Mouse (Mus musculus) layer of hippocampus, postnatal 14 days (tissue): ENCODE measurements around the gene Tbc1d30. TPM values are rescaled to one million over a fixed set of nuclear protein-coding genes. Genes with fewer than 3 reads are reported as not detected.

Source experiments
- DNase-seq, 2 experiments: peaks; one replicate each; pipeline ENCODE4 v3.0.0; 2021 to 2022; ENCODE audit warnings: low spot score in 2 of 2, mixed read lengths in 1 of 2
- total RNA-seq, 2 experiments: library from RNA; stranded (reverse); gene quantifications; 2 replicates each; pipeline ENCODE4 v1.2.3; 2021

Gene Tbc1d30
- total RNA-seq, 2 experiments from 2014 or later = 34.9 to 36.9 TPM

DNA sequence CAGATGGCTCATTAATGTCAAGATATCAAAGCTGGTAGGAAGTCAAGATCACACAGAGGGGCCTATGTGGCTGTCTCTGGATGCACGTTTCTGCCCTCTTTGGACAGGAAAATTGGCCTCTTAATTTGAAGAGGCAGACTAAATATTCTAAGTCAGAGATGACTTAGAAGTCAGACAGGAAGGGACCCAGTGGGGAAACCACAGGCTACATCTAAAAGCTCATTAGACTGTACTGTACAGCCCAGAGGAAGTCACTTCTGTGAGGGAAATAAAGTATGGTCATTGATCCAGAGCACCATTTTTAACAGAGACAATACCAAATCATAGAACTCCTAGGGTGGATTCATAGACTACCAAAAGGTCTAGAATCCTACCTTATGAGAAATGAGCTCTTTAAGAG is 76.1 kb downstream of the Tbc1d30 start:
- DNase-seq = no peak

DNA sequence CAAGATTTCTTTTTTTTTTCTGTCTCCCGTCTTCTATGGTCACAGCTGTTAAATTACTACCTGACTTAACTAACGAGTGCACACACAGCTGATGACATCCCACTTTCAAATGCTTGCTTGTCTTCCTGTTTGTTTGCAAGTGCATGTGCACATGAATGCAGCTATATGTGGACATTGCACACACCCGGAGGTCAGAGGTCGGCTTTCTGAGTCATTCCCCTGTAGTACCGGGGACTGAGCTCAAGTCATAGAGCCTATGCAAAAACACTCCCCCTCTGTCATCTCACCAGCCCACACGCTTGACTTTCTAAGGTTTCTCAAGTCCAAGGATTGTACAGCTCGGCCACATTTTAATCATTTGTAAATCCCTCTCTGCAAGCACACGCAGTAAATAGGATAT is 80.1 kb downstream of the Tbc1d30 start:
- DNase-seq = no peak

DNA sequence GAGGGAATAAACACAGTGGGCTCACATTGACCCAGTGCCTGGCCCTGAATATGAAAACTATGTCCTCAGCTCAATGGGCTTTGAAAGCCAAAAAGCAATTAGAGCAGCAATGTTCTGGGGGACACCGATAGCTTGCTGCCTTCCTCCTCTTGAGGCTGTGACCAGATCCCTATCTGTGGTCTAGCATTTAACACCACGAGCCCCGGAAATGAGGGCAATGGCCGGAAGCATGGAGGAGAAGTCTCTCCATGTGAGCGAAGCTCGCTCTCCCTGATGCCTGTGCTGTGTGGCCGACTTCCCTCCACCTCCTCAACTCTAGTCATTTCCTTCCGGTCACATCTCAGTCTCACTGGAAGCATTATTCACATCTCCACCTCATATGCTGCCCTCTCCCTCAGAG is 82.3 kb downstream of the Tbc1d30 start:
- no peak for DNase-seq

- DNase-seq = no peak
Observed at GRCm38 (mm10) chr10:121264204-121264575, 86.9 kb downstream of the Tbc1d30 start.

DNA sequence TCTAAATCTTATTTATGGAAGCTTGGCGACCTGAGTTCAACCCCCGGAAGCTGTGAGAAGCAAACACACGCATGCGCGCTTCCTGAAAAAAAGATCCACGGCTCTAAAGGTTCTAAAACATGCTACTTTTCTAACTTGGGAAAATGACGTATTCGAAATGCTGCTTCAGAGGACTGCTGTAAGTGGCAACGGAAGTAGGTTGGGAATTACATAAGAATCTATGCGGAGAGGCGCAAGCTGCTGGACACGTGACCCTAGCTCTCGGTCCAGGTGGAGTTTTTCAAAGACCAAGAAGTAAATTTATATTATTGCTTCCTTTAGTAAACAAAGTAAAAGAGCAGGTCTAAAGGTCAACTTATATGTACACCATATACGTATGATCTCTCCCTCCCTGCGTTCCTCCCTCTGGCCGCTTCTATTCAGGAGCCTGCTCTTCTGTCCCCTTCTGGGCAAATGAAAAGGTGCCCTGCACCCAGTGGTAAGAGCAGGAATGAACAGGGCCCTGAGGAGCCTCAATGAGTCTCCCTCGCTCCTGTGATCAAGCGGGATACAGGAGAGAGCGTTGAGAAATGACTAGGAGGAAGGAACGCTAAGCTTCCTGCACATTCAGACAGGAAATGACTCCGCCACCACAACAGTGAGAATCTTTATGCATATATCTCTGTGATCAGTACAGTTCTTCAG is 87.4 kb downstream of the Tbc1d30 start:
- DNase-seq = no peak

- no peak for DNase-seq
Observed at GRCm38 (mm10) chr10:121262206-121262605, 88.9 kb downstream of the Tbc1d30 start.

DNA sequence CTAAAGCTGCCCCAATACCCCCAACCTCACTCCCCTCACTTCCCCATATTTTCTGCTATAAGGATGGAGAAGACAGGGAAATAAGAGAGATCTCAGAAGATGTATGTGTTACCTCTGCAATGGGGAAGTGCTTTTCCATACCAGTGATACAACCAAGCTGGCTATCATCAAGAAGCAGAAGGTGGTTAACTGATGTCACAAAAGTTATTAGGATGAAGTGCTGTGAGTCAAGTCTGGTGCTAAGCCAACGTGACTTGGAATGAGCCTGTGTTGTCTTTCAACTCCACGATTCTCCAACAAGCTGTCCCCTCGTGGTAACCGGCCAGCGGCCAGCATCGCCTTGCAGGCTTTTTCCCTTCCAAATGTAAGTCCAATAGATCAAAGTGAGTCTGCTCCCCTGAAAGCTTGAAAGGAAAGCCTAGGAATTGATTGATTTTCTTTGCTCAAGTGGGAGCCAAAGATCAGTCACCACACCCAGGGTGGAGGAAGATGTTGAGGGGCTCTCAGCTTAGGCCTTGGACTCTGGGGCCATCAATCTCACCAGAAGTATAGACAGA is 90.0 kb downstream of the Tbc1d30 start:
- DNase-seq = no peak

- DNase-seq = peak; percentile 64 to 75
Observed at GRCm38 (mm10) chr10:121256115-121256825, 94.8 kb downstream of the Tbc1d30 start.

DNA sequence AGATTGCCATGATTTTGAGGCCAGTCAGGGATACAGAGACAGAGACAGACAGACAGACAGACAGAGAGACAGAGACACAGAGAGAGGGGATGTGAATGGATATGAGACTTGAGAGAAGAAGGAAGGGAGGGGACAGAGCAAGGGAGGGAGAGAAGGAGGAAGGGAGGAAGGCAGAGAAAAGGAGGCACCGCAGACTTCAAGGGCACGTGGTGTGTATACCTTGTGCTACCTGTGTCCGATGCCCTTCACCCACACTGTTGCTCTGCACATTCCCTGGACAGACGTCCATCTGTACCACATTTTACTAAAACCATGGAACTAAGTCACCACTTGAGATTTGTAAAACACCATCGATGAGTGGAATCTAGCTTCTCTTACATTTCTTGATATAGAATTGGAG is 95.6 kb downstream of the Tbc1d30 start:
- no peak for DNase-seq

DNA sequence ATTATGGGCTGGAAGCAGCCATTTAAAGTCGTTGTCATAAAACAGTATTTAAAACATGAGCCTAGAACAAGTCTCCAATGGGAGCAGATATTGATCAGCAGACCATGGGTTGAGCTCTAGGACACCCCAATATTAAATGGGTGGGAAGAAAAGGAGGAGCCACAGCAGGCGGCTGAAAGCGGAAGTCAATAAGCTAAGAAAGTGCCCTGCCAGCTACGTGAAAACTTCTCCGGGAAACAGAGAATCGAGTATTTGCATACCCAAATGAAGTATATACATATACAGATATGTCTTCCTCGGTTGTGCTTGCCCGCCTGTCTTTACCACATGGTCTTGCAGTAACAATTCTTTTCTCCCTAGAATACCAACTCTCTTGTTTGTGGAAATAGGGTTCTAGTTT is 96.7 kb downstream of the Tbc1d30 start:
- no peak for DNase-seq

GRCm38 (mm10) chr10:121252781-121253180 is 98.3 kb downstream of the Tbc1d30 start:
- DNase-seq = no peak

- DNase-seq = no peak
Observed at GRCm38 (mm10) chr10:121251191-121251590, 99.9 kb downstream of the Tbc1d30 start.

GRCm38 (mm10) chr10:121249820-121250219 is 101.3 kb downstream of the Tbc1d30 start:
- no peak for DNase-seq

- no peak for DNase-seq
Observed at GRCm38 (mm10) chr10:121247545-121247944, 103.5 kb downstream of the Tbc1d30 start.

- DNase-seq = no peak
Observed at GRCm38 (mm10) chr10:121246971-121247370, 104.1 kb downstream of the Tbc1d30 start.

DNA sequence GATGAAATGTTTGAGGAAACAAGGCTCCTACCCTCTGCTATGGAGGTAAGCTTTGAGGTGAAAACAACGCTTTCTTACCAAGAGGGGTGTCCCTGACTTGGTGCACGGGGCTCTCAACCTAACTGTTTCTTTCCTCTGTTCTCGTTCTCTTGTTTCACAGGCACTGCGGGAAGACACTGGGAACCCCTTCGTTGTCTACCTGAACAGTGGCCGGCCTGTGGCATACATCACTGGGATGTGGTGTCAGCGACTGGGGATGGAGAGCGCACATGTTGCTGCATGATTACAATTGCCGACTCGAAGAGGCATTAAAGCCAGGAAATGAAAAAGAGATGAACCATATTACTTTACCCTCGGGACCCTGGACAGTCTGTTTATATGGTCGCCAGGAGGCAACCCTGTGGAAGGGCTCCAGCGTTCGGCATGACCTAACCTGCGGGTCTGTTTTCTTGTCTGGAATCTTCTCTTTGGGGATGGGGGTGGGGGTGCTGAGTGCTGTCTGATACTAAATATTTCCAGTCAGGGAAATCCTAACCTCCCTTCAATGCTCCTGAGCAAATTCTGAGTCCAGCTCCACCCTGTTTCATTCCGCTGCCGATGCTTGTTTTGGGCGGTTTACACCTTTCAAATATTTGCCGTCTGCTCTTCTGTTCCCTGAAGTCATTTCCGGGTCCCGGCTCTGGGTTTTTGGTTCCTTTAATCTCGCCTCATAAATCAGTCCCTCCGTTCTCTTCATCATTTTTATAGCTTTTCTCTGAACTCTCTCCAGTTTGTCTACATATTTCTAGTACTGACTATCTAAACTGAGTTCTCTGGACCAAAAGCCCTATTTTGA is 107.5 kb downstream of the Tbc1d30 start:
- no peak for DNase-seq

GRCm38 (mm10) chr10:121242596-121242995 is 108.5 kb downstream of the Tbc1d30 start:
- no peak for DNase-seq

GRCm38 (mm10) chr10:121239065-121239464 is 112.0 kb downstream of the Tbc1d30 start:
- no peak for DNase-seq

GRCm38 (mm10) chr10:121238551-121238950 is 112.5 kb downstream of the Tbc1d30 start:
- DNase-seq = no peak

DNA sequence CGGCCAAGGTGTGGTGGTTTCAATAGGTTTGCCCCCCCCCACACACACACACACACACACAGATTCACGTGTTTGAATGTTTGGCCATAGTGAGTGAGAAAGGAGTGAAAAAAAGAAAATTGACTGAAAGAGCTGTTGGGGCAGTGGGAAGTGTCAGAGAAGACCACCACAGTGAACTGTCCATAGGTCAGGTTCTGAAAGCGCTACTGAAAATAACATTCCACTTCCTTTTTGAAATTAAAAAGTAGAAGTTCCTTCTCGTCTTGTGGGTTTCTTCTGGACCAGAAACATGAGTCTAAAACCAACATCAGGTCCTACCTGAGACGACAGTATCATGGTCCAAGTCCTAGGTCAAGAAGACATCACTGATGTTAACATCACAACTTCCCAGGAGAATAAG is 113.7 kb downstream of the Tbc1d30 start:
- DNase-seq = no peak

- no peak for DNase-seq
Observed at GRCm38 (mm10) chr10:121235167-121235824, 115.8 kb downstream of the Tbc1d30 start.
